Mouse (Mus musculus) splenic B cell, adult 2 months (primary cell): ENCODE data around the gene Ankrd11.

Source experiments
- DNase-seq: peaks from one replicate; pipeline ENCODE4 v3.0.0-alpha.2; 2011; ENCODE audit warnings: low read depth, low spot score
- H3K27me3 ChIP-seq: 2 replicates; pipeline ENCODE4 v1.6.1; 2012; ENCODE audit warnings: mild to moderate bottlenecking, low read length, moderate library complexity, mixed read lengths; ENCODE audit not compliant: control insufficient read depth, poor library complexity, insufficient read depth, severe bottlenecking
- H3K36me3 ChIP-seq: 2 replicates; pipeline ENCODE4 v1.6.1; 2012; ENCODE audit warnings: mild to moderate bottlenecking, low read length, moderate library complexity, mixed read lengths; ENCODE audit not compliant: control insufficient read depth, poor library complexity, insufficient read depth, severe bottlenecking

Gene Ankrd11

GRCm38 (mm10) chr8:122870377-122870863 lies 171.7 kb downstream of the Ankrd11 start:
- DNase-seq, result peak; percentile 91
- Histone ChIP-seq H3K27me3 (no peaks in the 10 kb centered on the region), H3K36me3 (no peaks in the 10 kb centered on the region)

GRCm38 (mm10) chr8:122867982-122868381 lies 174.1 kb downstream of the Ankrd11 start:
- H3K27me3 ChIP-seq, result no peaks in the 10 kb centered on the region

DNA sequence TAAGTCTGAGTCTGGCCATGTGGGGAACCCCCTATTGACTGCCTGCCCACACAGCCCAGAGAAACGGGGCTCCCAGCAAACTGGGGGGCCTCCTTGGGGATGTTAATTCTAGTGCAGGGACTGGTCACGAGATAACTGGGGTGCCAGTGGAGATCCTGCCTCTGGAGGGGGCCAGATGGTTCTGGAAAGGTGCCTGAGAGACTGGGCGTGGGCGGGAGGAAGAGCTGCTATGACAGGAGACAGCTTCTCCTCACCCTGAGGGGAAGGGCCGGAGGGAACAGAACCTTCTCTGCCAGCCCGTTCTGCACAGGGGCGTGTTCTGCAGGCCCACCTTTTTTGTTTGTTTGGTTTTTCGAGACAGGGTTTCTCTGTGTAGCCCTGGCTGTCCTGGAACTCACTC lies 175.8 kb downstream of the Ankrd11 start:
- H3K36me3 ChIP-seq, result no peaks in the 10 kb centered on the region
- no peaks in the 10 kb centered on the region for H3K27me3 ChIP-seq
- peak; percentile 26 for DNase-seq

More at GRCm38 (mm10) chr8:122867982-122868381, 174.1 kb downstream of the Ankrd11 start:
- no peak for DNase-seq
- H3K36me3 ChIP-seq, result no peaks in the 10 kb centered on the region

DNA sequence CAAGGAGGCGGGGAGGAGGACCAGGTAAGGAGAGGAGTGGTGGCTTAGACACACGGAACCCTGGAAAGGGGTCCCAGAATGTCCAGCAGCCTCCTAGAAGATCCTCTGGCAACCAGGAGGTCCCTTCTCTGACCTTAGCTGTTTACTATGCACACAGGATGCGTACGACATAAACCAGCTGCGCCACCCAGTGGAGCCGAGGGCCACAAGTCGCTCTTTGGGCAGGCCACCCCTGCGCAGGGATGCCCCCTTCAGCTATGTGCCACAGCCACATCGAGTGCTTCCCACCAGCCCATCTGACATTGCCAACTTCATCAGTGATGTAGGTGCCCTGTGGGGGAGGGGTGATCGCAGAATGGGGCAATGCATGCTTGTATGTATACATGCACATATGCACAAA lies 176.6 kb downstream of the Ankrd11 start:
- no peaks in the 10 kb centered on the region for H3K27me3 ChIP-seq
- peak; percentile 58 for DNase-seq
- no peaks in the 10 kb centered on the region for H3K36me3 ChIP-seq

GRCm38 (mm10) chr8:122864719-122865129 lies 177.4 kb downstream of the Ankrd11 start:
- H3K27me3 ChIP-seq, result no peaks in the 10 kb centered on the region
- no peak for DNase-seq
- H3K36me3 ChIP-seq, result no peaks in the 10 kb centered on the region

- no peaks in the 10 kb centered on the region for H3K27me3 ChIP-seq
- DNase-seq, result no peak
- no peaks in the 10 kb centered on the region for H3K36me3 ChIP-seq
Measured at GRCm38 (mm10) chr8:122859843-122860242, 182.2 kb downstream of the Ankrd11 start.

GRCm38 (mm10) chr8:122856288-122856687 lies 185.8 kb downstream of the Ankrd11 start:
- Histone ChIP-seq H3K36me3 (no peaks in the 10 kb centered on the region), H3K27me3 (no peaks in the 10 kb centered on the region)
- no peak for DNase-seq

GRCm38 (mm10) chr8:122855123-122855522 lies 187.0 kb downstream of the Ankrd11 start:
- Histone ChIP-seq H3K27me3 (no peaks in the 10 kb centered on the region), H3K36me3 (no peaks in the 10 kb centered on the region)
- no peak for DNase-seq

DNA sequence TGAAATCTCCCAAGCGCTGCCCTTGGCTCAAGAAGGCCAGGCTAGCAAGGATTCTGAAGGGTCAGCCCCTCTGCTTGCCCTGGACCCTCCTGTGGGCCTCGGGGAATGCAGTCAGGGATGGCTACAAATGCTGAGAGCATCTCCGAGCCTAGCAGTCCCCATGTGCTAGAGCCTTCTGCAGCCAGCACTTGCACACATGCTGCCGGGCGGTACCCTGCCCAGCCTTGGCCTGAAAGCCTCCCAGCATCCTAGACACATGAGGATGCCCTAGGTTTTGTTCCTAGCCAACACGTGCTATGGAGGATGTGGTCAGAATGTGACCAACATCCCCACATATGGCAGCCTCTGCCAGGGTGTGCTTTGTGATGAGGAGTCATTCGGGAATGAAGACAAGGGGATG lies 187.7 kb downstream of the Ankrd11 start:
- Histone ChIP-seq H3K27me3 (no peaks in the 10 kb centered on the region), H3K36me3 (no peaks in the 10 kb centered on the region)
- no peak for DNase-seq

DNA sequence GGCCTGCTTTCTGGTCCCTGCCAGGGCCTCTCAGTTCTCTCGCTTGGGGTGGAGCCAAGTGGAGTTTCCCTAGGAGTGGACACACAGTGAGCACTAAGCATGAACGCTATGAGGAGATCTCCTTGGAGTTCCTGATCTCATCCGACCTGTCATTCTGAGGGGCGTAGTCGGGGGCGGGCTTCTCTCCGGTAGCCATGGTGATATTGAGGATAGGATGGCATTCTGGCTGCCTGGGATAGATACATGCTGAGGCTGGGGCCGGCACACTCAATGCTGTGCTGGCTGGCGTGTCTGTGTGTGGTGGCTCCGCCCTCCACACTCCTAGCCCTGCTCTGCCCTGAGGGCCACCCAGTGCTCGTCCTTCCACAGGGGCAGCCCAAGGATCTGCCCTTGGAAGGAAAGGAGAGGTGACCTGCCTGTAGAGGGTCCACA lies 188.7 kb downstream of the Ankrd11 start:
- no peaks in the 10 kb centered on the region for H3K27me3 ChIP-seq
- no peaks in the 10 kb centered on the region for H3K36me3 ChIP-seq
- DNase-seq, result no peak

DNA sequence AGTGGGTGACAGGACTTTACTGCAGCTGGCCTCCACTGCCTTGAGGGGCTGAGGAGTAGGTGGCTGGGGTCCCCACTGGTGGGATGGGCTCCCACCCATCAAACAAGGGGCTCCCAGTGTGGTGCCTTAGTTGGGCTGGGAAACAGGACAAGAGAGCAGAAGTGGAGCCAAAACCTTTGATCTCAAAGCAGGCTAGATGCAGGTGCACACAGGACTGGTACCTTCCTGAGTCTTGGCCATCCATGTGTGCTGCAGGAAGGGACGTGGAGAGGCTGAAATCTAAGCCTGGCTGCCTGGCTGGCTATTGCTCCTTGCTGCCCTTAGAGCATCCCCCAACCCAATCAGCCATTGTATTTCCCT lies 189.6 kb downstream of the Ankrd11 start:
- Histone ChIP-seq H3K36me3 (no peaks in the 10 kb centered on the region), H3K27me3 (no peaks in the 10 kb centered on the region)
- DNase-seq, result no peak

- no peak for DNase-seq
Measured at GRCm38 (mm10) chr8:122851692-122852545, 190.2 kb downstream of the Ankrd11 start.

GRCm38 (mm10) chr8:122850641-122851240 lies 191.3 kb downstream of the Ankrd11 start:
- no peak for DNase-seq
- no peaks in the 10 kb centered on the region for H3K27me3 ChIP-seq
- H3K36me3 ChIP-seq, result no peaks in the 10 kb centered on the region

More at GRCm38 (mm10) chr8:122851692-122852545, 190.2 kb downstream of the Ankrd11 start:
- Histone ChIP-seq H3K27me3 (no peaks in the 10 kb centered on the region), H3K36me3 (no peaks in the 10 kb centered on the region)

DNA sequence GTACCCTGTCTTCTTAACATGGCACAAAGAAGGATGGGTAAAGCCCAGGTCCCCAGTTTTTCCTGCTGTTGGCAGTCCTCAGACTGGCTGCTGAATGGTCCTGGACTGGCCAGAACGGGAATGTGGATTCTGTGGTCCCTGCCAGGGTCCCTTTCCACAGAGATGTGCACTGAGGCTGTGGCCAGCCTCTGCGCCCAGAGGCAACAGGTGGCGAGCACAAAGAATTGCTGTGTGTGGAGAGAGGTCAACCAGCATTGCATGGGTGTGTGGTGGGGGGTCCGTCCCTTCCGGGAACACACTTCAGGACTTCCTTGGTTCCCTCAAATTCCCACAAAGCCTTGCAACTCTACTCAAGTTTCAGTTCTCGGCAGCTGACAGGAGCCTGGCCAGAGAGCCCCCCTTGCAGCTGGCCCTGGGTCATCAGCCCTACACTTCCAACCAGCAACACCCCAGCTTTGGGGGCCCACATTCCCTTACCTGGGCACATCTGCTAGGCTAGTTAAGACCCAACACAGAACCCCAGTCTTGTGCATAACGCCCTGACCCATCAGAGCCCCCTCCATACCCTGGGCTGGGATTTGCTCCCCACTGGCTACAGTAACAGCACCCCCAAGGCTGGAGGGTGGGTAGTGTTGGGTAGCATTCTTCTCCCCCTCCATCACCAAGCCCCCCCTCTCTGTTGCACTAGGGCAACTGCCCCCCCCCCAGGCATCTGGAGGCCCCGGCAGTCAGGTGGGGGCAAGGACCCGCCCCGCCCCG lies 192.7 kb downstream of the Ankrd11 start:
- H3K36me3 ChIP-seq, result no peaks in the 10 kb centered on the region
- no peaks in the 10 kb centered on the region for H3K27me3 ChIP-seq
- DNase-seq, result no peak
